Mouse (Mus musculus): ENCODE data around the gene Clhc1.
"Not testable (repeated sequence)": the region's sequence is repeated elsewhere in the genome, so short reads cannot be mapped to it uniquely, and the experiment has no call there.

Gene Clhc1

GRCm38 (mm10) chr11:29547752-29548503 is at the start of gene Clhc1, which contains the start of gene Rps27a:
TSS of gene Clhc1 (plus strand) at chr11:29547950.
TSS of gene Rps27a (minus strand) at chr11:29548109.
- peak; percentile 91 for DNase-seq (ENCODE audit: low read depth, low spot score)

- DNase-seq (ENCODE audit: low read depth, low spot score): no peak
These were observed 43.5 kb upstream of the Clhc1 start for GRCm38 (mm10) chr11:29503948-29504893.

- DNase-seq (ENCODE audit: low read depth, low spot score): no peak
These were observed 42.7 kb upstream of the Clhc1 start for GRCm38 (mm10) chr11:29504899-29505625.

GRCm38 (mm10) chr11:29509421-29509820 is 38.3 kb upstream of the Clhc1 start:
- DNase-seq (ENCODE audit: low read depth, low spot score): no peak

- peak; percentile 24 for DNase-seq (ENCODE audit: low read depth, low spot score)
These were observed 34.8 kb upstream of the Clhc1 start for GRCm38 (mm10) chr11:29512818-29513535.

GRCm38 (mm10) chr11:29514325-29514681 is 33.4 kb upstream of the Clhc1 start:
- no peak for DNase-seq (ENCODE audit: low read depth, low spot score)

- peak; percentile 93 for DNase-seq (ENCODE audit: low read depth, low spot score)
These were observed 32.9 kb upstream of the Clhc1 start, which contains the start of gene Prorsd1 for GRCm38 (mm10) chr11:29514682-29515412. TSS of gene Prorsd1 (minus strand) at chr11:29515033.

- peak; percentile 85 for DNase-seq (ENCODE audit: low read depth, low spot score)
These were observed 21.6 kb upstream of the Clhc1 start, which contains the start of gene Mtif2 for GRCm38 (mm10) chr11:29525988-29526794. TSS of gene Mtif2 (plus strand) at chr11:29526408.

GRCm38 (mm10) chr11:29538201-29538600 is 9.5 kb upstream of the Clhc1 start:
- no peak for DNase-seq (ENCODE audit: low read depth, low spot score)

GRCm38 (mm10) chr11:29544225-29544945 is 3.4 kb upstream of the Clhc1 start:
- DNase-seq (ENCODE audit: low read depth, low spot score): peak; percentile 6

- not testable (repeated sequence) for DNase-seq (ENCODE audit: low read depth, low spot score)
These were observed 2.5 kb upstream of the Clhc1 start for GRCm38 (mm10) chr11:29545150-29545752.

- peak; percentile 11 for DNase-seq (ENCODE audit: low read depth, low spot score)
These were observed 1.5 kb upstream of the Clhc1 start for GRCm38 (mm10) chr11:29546297-29546696.

- DNase-seq (ENCODE audit: low read depth, low spot score): peak; percentile 14
These were observed 988 bp upstream of the Clhc1 start for GRCm38 (mm10) chr11:29546762-29547161.

GRCm38 (mm10) chr11:29547249-29547751 is 450 bp upstream of the Clhc1 start:
- DNase-seq (ENCODE audit: low read depth, low spot score): no peak

- DNase-seq (ENCODE audit: low read depth, low spot score): no peak
These were observed 1.0 kb downstream of the Clhc1 start for GRCm38 (mm10) chr11:29548504-29549424.

GRCm38 (mm10) chr11:29549425-29549778 is 1.7 kb downstream of the Clhc1 start:
- peak; percentile 9 for DNase-seq (ENCODE audit: low read depth, low spot score)

- no peak for DNase-seq (ENCODE audit: low read depth, low spot score)
These were observed 12.7 kb downstream of the Clhc1 start for GRCm38 (mm10) chr11:29560452-29560851.
